Mouse (Mus musculus): ENCODE measurements around the gene Otub2. TPM values are rescaled to one million over a fixed set of nuclear protein-coding genes. Genes with fewer than 3 reads are reported as not detected.

The Otub2 gene
- polyA plus RNA-seq (2015; fragmentation: Nextera tagmentation; extraction: Ambion mirVana) = 20.3 and 23.1 TPM in 2 replicates

DNA sequence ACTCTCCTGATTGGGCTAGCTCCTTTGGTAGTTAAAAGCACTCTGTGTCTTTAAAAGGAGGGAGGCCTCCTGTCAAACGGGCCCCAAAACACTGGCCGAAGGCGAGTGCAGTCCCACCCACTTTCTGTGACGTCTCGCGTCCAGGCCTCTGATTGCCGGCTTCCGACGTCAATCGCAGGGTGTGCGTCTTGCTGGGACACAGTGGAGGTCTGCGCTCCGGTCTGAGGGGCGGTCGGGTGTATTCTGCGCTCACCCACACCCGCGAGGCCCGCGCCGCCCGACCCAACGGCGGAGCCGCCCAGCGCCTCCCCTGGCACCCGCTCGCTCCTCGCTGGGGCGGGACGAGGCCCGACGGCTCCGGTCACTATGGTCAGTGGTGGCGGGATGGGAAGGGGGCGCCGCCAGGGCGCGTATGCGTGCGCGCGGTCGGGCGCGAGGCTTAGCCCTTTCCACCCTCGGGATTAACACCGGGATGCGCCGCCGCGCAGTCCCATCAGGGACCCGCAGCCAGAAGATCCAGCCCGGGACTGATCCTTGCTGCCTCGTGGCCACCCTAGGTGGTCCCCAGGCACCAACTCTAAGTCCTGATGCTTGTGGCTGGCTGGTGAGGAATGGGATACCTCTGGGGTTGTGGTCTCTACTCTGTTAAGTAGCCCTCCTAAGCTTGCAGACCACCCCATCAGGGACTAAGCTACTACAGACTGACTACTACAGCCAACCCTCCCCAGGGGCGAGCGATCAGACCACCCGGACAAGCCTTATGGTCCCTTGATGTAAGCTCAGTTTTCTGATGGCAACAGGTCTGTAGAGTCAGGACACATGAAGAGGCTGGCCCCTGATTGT, at the start of gene Otub2:
Otub2 (plus strand) TSS at position 178 of the 843 bp plus-strand sequence.
- peak within 1 kb of the TSS; percentile 80 for H3K27ac ChIP-seq (replicated peaks)
- under 1% methylated on average over 57 of the region's 58 CpGs for WGBS
- H3K9me3 ChIP-seq (replicated peaks) = no peaks in the 10 kb centered on the region
- peak within 1 kb of the TSS; percentile 92 for H3K9ac ChIP-seq (replicated peaks)
- peak; percentile 99 for ATAC-seq (ENCODE audit: low FRiP score)
- peak within 1 kb of the TSS; percentile 82 for H3K4me2 ChIP-seq
- no peaks in the 10 kb centered on the region for H3K27me3 ChIP-seq (replicated peaks)
- peak within 1 kb of the TSS; percentile 76 for H3K4me3 ChIP-seq (replicated peaks)
- H3K4me1 ChIP-seq = peaks cover 21% of the 10 kb centered on the region
- no peaks in the 10 kb centered on the region for H3K36me3 ChIP-seq

DNA sequence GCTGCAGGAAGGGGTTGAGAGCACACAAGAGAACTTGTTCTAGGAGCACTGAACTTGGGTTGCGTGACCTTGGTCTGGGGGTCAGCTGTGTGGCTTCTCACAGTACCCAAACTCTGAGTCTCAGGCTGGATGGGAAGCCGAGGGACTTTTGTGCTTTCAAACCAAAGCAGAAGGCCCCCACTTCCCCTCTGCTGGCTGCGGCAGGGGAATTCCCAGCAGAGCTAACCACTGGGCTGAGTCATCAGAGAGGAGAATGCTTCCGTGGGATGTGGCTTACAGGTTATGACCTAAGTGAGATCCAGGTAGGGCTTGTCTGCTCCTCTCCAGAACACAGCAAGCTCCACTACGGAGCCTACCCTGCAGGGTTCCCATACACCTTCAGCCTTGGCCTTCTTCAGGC, 47.3 kb upstream of the Otub2 start:
- Histone ChIP-seq H3K4me1 (no peaks in the 10 kb centered on the region), H3K4me2 (no peak overlapping the region), H3K9ac (replicated peaks) (no peak overlapping the region), H3K4me3 (replicated peaks) (no peak overlapping the region), H3K36me3 (no peaks in the 10 kb centered on the region), H3K9me3 (replicated peaks) (no peaks in the 10 kb centered on the region), H3K27me3 (replicated peaks) (no peaks in the 10 kb centered on the region), H3K27ac (replicated peaks) (no peak overlapping the region)
- ATAC-seq (ENCODE audit: low FRiP score) = no peak
- WGBS = 86% methylated on average over 5 of the region's 5 CpGs

DNA sequence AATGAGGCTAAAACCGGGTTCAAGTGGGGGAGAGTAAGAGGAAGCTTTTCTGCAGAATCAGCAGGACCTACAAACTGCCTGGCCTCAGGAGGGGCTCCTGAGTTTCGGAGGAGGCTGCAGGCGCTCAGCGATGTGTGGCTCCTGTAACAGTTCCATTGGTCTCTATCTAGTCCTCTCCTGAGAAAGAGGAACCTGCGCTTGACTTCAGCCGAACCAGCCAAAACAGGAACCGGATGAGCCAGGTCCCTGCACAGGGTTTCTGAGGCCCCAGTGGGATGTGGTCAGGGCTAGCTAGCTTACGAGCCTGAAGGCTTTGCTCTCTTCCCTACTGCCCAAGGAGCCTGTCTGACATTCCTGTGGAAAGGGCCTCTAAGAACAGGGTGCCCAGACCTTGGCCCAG, 45.0 kb upstream of the Otub2 start:
- Histone ChIP-seq H3K27me3 (replicated peaks) (no peaks in the 10 kb centered on the region), H3K9me3 (replicated peaks) (no peaks in the 10 kb centered on the region), H3K27ac (replicated peaks) (no peak overlapping the region), H3K9ac (replicated peaks) (no peak overlapping the region), H3K4me2 (no peak overlapping the region), H3K4me1 (no peaks in the 10 kb centered on the region), H3K36me3 (no peaks in the 10 kb centered on the region), H3K4me3 (replicated peaks) (no peak overlapping the region)
- ATAC-seq (ENCODE audit: low FRiP score) = no peak
- WGBS = 82% methylated on average over 8 of the region's 8 CpGs

DNA sequence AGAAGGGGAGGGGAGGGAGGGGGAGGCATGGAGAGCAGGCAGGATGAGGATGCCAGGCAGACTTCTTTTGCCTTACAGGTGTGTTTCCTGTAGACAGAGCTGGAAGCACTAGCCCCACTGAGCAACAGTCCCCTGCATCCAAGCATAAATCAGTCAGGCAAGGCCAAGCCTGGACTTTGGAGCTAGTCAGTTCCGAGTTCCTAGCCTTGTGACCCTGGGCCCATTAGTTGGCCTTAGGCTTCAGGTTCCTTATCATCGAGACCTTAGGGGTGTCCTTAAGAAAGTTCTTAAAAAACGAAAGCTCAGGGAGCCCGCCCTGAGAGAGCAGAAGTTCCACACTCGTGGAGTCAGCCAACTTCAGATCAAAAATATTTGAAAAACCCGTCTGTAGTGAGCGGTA, 43.5 kb upstream of the Otub2 start:
- ATAC-seq (ENCODE audit: low FRiP score) = no peak
- no peaks in the 10 kb centered on the region for H3K27me3 ChIP-seq (replicated peaks)
- H3K27ac ChIP-seq (replicated peaks) = no peak overlapping the region
- no peak overlapping the region for H3K4me2 ChIP-seq
- no peaks in the 10 kb centered on the region for H3K9me3 ChIP-seq (replicated peaks)
- 90% methylated on average over 7 of the region's 7 CpGs for WGBS
- no peak overlapping the region for H3K9ac ChIP-seq (replicated peaks)
- no peaks in the 10 kb centered on the region for H3K36me3 ChIP-seq
- no peaks in the 10 kb centered on the region for H3K4me1 ChIP-seq
- H3K4me3 ChIP-seq (replicated peaks) = no peak overlapping the region

DNA sequence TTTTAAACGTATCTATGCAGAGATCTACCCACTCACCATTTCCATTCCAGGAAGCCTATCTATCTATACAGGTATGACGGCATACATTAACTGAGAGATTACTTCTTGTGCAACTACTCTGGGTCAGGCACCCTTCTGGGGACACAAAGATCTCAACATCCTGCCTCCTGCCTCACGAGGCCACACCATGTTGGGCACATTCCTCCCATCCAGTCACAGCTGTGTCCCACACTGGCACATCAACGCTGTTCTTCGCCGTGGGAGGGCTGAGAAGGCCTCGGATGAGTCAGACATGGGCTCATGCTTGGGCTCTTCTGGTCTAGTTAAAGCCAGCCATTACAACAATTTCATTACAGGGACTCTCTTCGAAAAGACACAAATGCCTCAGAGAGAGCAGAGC, 41.5 kb upstream of the Otub2 start:
- no peaks in the 10 kb centered on the region for H3K9me3 ChIP-seq (replicated peaks)
- H3K4me3 ChIP-seq (replicated peaks) = no peak overlapping the region
- no peaks in the 10 kb centered on the region for H3K36me3 ChIP-seq
- no peak overlapping the region for H3K27ac ChIP-seq (replicated peaks)
- no peak for ATAC-seq (ENCODE audit: low FRiP score)
- H3K4me1 ChIP-seq = no peaks in the 10 kb centered on the region
- H3K4me2 ChIP-seq = no peak overlapping the region
- 87% methylated on average over 8 of the region's 8 CpGs for WGBS
- no peaks in the 10 kb centered on the region for H3K27me3 ChIP-seq (replicated peaks)
- no peak overlapping the region for H3K9ac ChIP-seq (replicated peaks)

DNA sequence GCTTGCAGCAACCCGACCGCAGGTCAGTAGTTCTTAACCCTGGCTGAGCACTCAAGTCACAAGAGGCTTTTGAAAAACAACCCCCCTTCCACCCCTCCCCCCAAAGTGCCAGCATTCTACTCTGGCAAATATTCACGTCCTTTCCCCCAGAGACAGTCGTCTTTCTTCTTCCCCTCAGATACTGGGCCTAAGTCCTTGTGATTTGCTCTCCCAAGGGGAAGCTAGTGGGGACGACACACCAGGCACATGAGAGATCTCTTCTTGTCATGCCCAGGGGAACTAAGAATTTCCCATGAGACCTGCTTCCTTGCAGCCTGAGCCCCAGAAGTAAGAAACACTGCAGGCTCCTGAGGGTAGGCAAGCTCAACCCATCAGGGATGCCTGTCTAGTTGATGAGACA, 41.1 kb upstream of the Otub2 start:
- no peaks in the 10 kb centered on the region for H3K36me3 ChIP-seq
- no peak overlapping the region for H3K27ac ChIP-seq (replicated peaks)
- no peak for ATAC-seq (ENCODE audit: low FRiP score)
- H3K4me2 ChIP-seq = no peak overlapping the region
- H3K4me3 ChIP-seq (replicated peaks) = no peak overlapping the region
- no peaks in the 10 kb centered on the region for H3K4me1 ChIP-seq
- H3K9ac ChIP-seq (replicated peaks) = no peak overlapping the region
- 57% methylated on average over 5 of the region's 5 CpGs for WGBS
- no peaks in the 10 kb centered on the region for H3K27me3 ChIP-seq (replicated peaks)
- no peaks in the 10 kb centered on the region for H3K9me3 ChIP-seq (replicated peaks)

DNA sequence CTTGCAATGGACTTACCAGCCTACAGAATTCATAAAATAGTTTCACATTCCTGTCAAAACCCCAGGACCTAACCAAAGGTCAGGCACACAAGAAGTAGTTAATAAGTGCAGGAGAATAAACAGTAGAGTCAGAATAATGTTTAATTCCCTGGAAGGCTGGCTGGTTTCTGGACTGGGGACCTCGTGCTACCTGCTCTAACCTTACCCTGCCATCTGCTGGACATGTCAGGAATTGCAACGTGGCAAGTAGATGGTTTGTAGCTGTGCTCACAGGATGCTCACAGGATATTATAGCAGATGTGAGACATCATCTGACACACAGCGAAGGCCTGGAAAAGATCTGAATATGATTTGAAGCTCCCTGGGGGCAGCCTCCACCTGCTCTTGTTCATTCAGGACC, 40.0 kb upstream of the Otub2 start:
- Histone ChIP-seq H3K36me3 (no peaks in the 10 kb centered on the region), H3K27ac (replicated peaks) (no peak overlapping the region), H3K4me1 (peaks cover 3% of the 10 kb centered on the region; the same call in 1 of the 2 replicates), H3K4me2 (no peak overlapping the region), H3K4me3 (replicated peaks) (no peak overlapping the region), H3K27me3 (replicated peaks) (no peaks in the 10 kb centered on the region), H3K9ac (replicated peaks) (no peak overlapping the region), H3K9me3 (replicated peaks) (no peaks in the 10 kb centered on the region)
- 7% methylated on average over 3 of the region's 3 CpGs for WGBS
- ATAC-seq (ENCODE audit: low FRiP score) = peak; percentile 83; the same call in 1 of the 2 replicates

DNA sequence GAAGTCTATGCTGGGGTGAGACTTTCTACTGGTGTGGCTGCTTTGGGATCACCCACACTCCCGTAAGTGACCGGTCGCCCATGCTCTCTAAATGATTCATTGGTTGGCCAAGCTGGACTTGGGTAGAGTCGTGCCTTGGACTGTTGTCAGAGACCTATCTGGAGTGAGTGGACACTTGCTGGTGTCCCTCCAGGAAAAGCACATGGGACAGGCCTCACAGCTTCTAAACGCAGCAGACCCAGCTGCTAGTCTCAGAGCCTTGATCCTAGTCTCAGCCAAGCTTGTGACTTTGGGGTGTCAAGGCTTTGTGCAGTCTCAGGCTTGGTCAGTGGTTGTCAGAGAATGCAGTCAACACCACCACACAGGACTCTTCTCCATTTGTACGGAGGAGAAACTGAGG, 35.7 kb upstream of the Otub2 start:
- H3K4me2 ChIP-seq = no peak overlapping the region
- no peak overlapping the region for H3K4me3 ChIP-seq (replicated peaks)
- no peaks in the 10 kb centered on the region for H3K9me3 ChIP-seq (replicated peaks)
- H3K4me1 ChIP-seq = peaks cover 6% of the 10 kb centered on the region; the same call in 1 of the 2 replicates
- no peak for ATAC-seq (ENCODE audit: low FRiP score)
- no peaks in the 10 kb centered on the region for H3K36me3 ChIP-seq
- H3K27ac ChIP-seq (replicated peaks) = no peak overlapping the region
- WGBS = 96% methylated on average over 6 of the region's 6 CpGs
- no peak overlapping the region for H3K9ac ChIP-seq (replicated peaks)
- H3K27me3 ChIP-seq (replicated peaks) = no peaks in the 10 kb centered on the region

DNA sequence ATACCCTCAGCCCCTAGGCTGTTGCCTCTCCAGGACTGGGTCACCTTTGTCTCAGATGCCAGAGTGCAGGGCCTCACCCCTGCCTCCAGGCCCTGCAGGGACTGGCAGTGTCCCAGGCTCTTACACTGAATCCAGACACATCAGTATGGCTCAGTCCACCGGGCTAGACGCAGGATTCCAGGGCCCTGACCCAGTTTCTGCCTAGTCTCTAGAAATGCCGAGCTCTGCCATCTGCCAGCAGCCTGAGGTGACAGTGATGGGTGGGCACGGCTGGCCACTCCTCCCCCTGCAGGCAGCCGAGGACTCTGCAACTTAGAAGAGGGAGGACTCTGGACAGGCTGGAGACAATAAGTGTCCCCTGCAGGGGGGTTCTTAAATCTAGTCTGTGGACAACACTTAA, 34.9 kb upstream of the Otub2 start:
- Histone ChIP-seq H3K4me1 (peaks cover 6% of the 10 kb centered on the region; the same call in 1 of the 2 replicates), H3K9me3 (replicated peaks) (no peaks in the 10 kb centered on the region), H3K9ac (replicated peaks) (no peak overlapping the region), H3K4me3 (replicated peaks) (no peak overlapping the region), H3K36me3 (no peaks in the 10 kb centered on the region), H3K4me2 (no peak overlapping the region), H3K27me3 (replicated peaks) (no peaks in the 10 kb centered on the region), H3K27ac (replicated peaks) (no peak overlapping the region)
- ATAC-seq (ENCODE audit: low FRiP score) = peak; percentile 51; the same call in 1 of the 2 replicates
- 9% methylated on average over 5 of the region's 5 CpGs for WGBS

DNA sequence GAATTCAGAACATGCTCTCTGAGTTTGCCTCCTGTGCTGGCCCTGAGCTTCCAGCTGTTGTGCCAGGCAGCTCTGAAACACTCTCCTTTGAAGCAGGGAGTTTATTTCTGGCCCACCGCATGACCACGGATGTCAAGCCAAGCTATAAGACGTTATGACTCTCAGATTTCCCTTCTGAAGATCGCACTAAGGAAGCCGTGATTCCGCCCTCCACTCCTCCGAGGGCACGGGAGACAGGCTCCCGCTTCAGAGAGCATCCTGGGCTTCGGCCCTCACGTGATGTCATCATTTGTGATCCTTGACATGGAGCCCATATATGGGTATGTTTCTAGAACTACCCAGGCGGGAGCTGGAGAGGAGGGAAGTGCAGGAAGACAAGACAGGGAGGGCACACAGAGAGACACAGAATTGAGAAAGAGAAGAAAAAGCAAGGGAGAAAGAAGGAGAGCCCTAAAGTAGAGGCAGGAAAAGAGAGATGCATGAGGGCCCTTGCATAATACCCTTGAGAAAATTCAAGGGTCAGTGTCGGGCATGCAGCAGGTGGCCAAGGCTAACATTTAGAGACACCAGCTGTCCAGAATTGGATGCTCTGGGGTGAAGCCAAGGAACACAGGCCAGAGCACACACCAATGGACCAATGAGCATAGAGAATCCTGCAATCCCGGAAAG, 32.6 kb upstream of the Otub2 start, which contains the start of gene Asb2:
Asb2 (minus strand) TSS at position 256 of the 669 bp plus-strand sequence.
- H3K27me3 ChIP-seq (replicated peaks) = no peaks in the 10 kb centered on the region
- no peak within 1 kb of the TSS for H3K27ac ChIP-seq (replicated peaks)
- no peaks in the 10 kb centered on the region for H3K9me3 ChIP-seq (replicated peaks)
- no peak within 1 kb of the TSS for H3K9ac ChIP-seq (replicated peaks)
- no peak for ATAC-seq (ENCODE audit: low FRiP score)
- WGBS = 78% methylated on average over 14 of the region's 14 CpGs
- peaks cover 6% of the 10 kb centered on the region; the same call in 1 of the 2 replicates for H3K4me1 ChIP-seq
- H3K4me2 ChIP-seq = no peak within 1 kb of the TSS
- H3K36me3 ChIP-seq = no peaks in the 10 kb centered on the region
- H3K4me3 ChIP-seq (replicated peaks) = no peak within 1 kb of the TSS

DNA sequence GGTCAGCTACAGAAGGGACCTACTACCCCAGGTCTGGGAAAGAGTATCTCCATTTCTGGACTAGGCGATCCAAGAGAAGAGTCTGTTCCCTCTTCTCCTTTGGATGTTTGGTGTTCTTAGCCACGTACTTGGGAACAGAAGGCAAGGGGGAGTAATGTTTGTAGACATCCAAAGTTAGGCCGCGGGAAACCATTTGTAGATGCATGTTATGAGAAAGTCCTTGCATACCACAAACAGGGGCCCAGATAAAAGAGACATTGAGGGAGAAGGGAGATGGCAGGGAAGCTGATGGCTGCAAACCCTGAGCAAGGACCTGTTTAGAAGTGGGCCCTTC, 32.1 kb upstream of the Otub2 start:
- H3K9me3 ChIP-seq (replicated peaks) = no peaks in the 10 kb centered on the region
- ATAC-seq (ENCODE audit: low FRiP score) = no peak
- H3K36me3 ChIP-seq = no peaks in the 10 kb centered on the region
- H3K4me3 ChIP-seq (replicated peaks) = no peak overlapping the region
- H3K9ac ChIP-seq (replicated peaks) = no peak overlapping the region
- H3K27me3 ChIP-seq (replicated peaks) = no peaks in the 10 kb centered on the region
- H3K27ac ChIP-seq (replicated peaks) = no peak overlapping the region
- H3K4me2 ChIP-seq = no peak overlapping the region
- peaks cover 6% of the 10 kb centered on the region; the same call in 1 of the 2 replicates for H3K4me1 ChIP-seq
- WGBS = 92% methylated on average over 4 of the region's 4 CpGs

DNA sequence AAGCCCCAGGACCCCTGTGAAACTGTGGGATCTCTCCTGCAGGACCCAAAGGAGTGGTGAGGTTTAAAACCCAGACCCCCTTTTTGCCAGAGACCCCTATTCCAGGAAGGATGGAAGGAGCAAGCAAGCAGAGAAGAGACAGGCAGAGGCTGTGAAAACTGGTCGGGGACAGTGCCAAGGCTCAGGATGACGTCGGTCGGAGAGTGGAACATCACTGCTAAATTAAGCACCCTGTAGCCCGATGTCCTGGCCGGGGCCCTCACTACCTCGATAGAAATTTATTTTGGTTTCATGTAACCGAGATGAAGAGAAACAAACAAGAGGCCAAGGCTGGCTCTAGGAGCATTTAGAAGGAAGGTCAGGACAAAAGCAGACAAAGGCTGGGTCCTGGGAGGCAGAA, 30.3 kb upstream of the Otub2 start:
- Histone ChIP-seq H3K27ac (replicated peaks) (no peak overlapping the region), H3K4me2 (no peak overlapping the region), H3K36me3 (no peaks in the 10 kb centered on the region), H3K4me1 (peaks cover 6% of the 10 kb centered on the region; the same call in 1 of the 2 replicates), H3K27me3 (replicated peaks) (no peaks in the 10 kb centered on the region), H3K4me3 (replicated peaks) (no peak overlapping the region), H3K9ac (replicated peaks) (no peak overlapping the region), H3K9me3 (replicated peaks) (no peaks in the 10 kb centered on the region)
- WGBS = 74% methylated on average over 8 of the region's 8 CpGs
- ATAC-seq (ENCODE audit: low FRiP score) = no peak
